Mouse (Mus musculus): ENCODE measurements around the gene Pphln1.

GRCm38 (mm10) chr15:93433811-93434210, 35.7 kb downstream of the Pphln1 start:
- no peak for TF ChIP-seq CTCF (IDR thresholded peaks at IDR 0.05; ENCODE audit: control insufficient read depth, insufficient read depth, insufficient read length)
- TF ChIP-seq MYOG (IDR thresholded peaks at IDR 0.05; ENCODE audit: control insufficient read depth, extremely low read depth, insufficient read length): no peak
- no peak for TF ChIP-seq MAX (IDR thresholded peaks at IDR 0.05)
- no peak for TF ChIP-seq USF1 (IDR thresholded peaks at IDR 0.05; ENCODE audit: low read depth)

Measured in C2C12 (cell line).